Mouse (Mus musculus) cerebellum, postnatal 25 days (tissue): ENCODE results near the gene Rcn3.
A peak's percentile ranks its signal among the peaks of the same experiment; 100 is the strongest.
"Not testable (repeated sequence)": the region's sequence is repeated elsewhere in the genome, so short reads cannot be mapped to it uniquely, and the experiment has no call there.

Experiments
- DNase-seq, 2 experiments: peaks; one replicate each; pipeline ENCODE4 v3.0.0; 2021; ENCODE audit warnings: mixed read lengths in 2 of 2

Rcn3 gene

DNA sequence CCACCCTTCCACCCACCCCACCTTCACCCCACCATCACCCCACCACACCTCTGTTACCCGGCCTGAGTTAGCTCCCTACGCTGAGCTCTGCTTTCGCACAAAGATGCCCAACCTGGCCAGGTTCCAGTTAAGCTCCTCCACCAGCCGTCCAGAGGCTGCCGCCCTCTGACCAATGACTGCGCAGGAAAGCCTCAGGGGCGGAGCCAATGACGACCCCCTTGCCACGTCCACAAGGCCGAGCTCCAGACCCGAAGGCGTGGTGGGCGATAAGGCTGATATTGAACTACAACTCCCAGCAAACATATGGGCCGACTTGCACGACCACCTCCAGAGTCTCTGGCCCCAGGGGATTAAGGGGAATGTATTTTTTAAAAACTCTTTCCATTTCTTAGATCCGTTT, at the start of gene Rcn3:
Gene Rcn3, minus strand, starts transcription at position 174 of the 400 bp plus-strand sequence.
- DNase-seq: peak in 1 of 2 experiments; percentile 62

DNA sequence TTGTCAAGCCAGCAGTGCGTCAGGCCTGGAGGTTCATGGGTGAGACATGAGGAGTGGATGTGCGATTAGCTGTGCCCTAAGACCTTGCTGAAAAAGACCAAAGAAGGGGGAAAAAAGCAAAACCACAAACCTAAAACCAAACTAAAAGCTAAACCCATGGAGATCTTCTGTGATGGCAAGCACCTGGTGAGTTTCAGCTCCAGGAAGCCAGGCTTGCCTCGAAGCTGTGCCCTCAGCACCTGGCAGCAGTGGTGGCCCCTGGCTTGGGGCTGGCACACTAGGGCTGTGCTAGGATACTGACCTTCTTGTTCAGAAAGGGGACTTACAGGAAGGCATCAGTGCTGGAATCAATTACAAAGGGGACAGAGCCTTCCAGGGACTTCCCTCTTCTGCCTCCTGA, 49.3 kb upstream of the Rcn3 start:
- peak in 1 of 2 experiments; percentile 5 for DNase-seq

DNA sequence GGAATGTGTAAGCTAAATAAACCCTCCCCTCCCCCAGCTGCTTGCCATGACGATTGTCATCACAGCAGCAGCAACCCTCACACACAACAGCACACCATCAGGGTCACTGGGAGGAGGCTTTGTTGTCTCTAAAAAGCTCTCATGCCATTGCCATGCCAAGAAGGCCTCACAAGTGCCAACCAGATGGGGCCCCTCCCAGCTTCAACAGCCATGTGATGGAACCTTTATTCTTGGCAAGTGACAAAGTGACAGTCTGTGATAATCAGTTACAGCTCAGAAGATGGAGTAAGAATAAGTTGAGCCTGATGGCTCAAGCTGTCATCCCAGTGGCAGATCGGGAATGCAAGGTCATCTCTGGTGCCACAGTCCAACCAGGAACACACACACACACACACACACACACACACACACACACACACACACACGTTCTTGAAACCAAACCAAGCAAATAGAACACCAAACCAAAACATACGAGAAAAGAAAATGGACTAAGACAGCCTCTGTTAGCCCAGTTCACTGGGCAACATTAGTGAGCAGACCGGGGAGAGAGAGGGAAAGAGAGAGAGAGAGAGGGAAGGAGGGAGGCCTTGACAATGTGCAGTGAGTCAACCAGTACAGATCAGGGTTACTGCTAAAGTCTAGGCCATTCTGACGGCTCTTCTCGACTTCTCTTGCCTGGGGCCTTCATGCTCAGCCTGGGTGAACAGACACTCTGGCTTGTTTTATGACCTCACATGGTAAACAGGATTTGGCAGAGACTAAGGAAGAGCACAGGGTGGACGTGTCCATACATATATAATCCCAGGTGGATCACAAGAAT, 48.1 kb upstream of the Rcn3 start:
- peak in 1 of 2 experiments; percentile 9 for DNase-seq

DNA sequence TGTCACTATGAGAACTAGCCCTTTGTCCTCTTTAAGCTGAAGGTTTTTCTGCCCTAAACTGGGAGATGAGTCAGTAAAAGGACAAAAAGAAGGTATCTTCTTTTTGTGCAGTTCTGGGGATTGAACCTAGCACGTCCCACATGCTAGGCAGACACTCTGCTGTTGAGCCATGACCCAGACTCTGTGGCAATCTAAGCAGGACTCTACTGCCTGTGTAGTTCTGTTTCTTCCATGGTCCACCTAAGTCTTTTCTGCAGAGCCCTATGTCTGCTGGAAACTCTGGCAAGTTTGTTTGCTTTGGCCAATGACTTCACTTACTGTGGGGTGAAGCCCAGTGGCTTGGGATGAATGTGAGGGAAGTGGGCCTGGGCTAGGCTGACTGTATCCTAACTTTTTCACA, 46.4 kb upstream of the Rcn3 start:
- DNase-seq: no peak

DNA sequence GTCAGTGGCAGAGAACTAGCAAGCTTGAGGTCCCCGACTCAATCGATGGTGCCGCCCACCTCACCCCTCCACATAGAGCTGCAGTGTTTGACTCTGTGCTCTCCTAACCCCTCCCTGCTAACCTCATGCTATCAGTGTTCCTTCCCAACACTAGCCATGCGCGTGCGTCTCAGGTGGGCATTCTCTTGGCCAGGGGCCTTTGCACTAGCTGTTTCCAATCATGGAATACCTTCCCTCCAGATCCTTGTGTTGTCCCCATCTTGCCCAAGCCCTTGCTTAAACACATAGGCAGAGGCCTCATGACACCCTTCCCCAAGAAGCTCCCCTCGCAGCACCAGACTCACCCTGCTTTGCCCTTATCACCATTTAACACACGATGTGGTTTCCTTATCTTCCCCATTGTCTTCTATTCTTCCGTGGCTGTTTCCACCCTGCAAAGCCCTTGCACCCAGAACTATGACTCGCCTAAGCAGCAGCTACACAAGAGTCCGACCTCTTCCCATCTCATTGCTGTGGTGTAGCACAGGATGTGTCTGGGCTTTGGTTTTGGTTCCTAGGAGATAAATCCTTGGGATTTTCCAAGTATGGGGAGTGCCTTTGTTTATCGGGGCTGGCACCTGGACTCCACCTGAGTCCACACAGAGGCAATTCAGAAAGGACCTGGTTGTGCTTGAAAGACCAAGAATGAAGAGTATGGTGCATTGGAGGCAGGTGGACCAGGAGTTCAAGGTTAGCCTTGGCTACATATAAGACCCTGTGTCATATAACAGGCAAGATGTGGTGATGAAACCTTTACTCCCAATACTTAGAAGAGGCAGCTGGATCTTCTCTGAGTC, 45.4 kb upstream of the Rcn3 start:
- peak in 1 of 2 experiments; percentile 11 for DNase-seq

DNA sequence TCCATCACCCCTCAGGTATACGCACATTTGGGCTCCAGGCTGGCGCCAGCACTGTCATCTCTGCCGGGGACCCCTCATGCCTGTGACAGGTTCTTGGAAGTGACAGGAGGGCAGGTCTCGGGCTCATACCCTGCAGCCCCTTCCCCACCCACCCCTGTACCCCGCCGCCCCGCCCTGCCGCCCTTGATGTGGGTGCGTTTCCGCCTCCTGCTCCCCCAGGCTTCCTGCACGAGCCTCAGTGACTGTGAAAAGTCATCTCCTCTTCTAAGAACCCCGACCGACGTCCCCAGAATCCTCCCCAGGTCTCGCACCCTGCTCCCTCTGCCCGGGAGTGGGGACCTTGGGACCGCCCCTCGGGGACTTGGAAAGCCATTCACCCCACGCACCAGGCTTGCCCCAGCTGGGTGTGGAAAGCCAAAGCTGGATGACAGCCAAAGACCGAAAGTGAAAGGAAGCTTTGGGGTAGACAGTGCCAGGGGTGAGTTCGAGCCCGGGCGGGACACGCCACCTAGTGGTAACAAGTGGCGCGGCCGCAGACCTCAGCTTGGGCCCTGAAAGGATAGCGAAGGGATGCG, 44.1 kb upstream of the Rcn3 start, which contains the start of the genes Gm45713 and Flt3l:
Gene Gm45713, minus strand, starts transcription at position 239 of the 575 bp plus-strand sequence.
Gene Flt3l, minus strand, starts transcription at position 440 of the 575 bp plus-strand sequence.
- DNase-seq: peak; percentile 93 to 94

DNA sequence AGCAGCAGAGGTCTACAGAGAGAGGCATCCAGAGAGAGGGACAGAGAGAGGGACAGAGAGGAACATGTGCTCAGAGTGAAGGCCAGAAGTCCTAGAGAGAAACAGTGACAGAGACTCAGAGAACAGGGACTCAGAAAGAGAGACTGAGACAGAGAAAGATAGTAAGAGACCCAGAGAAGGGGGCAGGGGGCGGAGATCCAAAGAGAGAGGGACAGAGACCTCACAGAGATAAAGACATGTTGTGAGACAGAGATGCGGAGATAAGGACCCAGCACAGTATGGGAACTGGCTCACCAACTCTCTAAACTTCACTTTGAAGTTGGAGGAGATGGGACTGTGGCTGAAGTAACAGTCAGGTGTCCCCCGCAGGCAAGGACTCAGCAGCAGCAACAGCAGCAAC, 43.3 kb upstream of the Rcn3 start:
- DNase-seq: no peak

DNA sequence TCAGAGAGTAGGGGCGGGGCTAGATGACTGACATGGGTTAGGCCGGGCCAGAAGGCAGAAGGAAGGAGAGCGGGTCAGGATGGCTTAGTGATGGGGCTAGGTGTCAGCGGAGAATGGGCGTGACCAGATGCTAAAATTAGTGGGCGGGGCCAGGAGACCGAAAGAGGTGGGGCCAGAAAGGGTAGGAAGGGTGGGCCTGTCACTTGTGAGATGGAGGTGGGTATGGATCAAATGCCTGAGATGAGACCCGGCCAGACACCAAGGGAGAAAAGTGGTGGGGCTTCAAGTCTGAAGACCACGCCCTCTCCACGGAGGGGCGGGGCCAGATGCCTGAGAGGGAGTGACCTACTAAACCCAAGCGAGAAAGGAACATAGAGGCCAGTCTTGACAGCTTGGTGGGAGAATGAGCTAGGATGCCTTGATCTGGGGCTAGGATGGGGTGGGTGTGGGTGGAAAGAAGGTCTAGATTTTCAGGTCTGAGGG, 42.6 kb upstream of the Rcn3 start:
- peak in 1 of 2 experiments; percentile 36 for DNase-seq

DNA sequence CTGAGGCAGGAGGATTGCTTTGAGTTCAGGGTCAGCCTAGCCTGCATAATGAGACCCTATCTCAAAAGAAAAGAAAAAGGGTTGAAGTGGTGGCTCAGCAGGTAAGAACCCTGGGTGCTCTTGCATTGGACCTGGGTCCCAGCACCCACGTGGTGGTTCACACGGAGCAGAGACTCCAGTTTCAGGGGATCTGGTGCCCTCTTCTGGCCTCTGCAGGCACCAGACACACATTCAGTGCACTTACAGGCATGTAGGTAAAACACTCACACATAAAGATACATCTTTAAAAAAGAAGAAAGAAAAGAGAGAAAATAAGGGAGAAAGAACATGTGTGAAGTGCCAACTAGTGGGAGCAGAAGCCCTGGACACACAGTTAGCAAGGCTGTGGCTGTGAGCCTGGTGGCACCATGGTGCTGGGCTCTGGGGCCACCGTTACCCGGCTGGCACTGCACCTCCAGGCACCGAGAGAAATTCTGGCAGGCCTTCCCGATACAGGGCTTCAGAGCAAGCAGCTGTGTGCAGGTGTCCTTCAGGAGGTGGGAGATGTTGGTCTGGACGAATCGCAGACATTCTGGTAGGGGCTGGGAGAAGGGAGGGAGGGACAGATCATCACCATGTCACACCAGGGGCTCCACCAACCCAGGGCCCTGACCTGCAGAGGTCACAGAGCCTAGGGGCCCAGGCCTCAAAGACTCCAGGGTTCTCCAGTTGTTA, 41.6 kb upstream of the Rcn3 start:
- peak in 1 of 2 experiments; percentile 36 for DNase-seq

DNA sequence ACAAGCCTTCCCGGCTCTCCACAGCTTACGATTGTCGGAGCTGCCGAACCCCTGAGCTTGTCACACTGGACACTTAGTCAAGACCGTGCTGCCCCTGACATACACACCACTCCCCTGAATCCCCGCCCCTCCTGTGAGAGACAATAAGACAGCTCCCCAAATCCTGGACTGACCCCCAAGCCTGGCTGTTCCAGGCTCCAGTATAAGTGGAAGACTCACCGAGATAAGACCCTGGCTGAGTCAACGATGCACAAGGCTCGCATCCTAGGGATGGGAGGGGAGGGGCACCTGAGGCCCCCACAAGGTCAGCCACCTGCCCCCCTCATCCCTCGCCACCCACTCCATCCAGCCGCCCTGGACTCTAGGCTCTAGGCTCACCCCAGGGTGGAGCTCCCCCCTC, 39.8 kb upstream of the Rcn3 start:
- DNase-seq: no peak

DNA sequence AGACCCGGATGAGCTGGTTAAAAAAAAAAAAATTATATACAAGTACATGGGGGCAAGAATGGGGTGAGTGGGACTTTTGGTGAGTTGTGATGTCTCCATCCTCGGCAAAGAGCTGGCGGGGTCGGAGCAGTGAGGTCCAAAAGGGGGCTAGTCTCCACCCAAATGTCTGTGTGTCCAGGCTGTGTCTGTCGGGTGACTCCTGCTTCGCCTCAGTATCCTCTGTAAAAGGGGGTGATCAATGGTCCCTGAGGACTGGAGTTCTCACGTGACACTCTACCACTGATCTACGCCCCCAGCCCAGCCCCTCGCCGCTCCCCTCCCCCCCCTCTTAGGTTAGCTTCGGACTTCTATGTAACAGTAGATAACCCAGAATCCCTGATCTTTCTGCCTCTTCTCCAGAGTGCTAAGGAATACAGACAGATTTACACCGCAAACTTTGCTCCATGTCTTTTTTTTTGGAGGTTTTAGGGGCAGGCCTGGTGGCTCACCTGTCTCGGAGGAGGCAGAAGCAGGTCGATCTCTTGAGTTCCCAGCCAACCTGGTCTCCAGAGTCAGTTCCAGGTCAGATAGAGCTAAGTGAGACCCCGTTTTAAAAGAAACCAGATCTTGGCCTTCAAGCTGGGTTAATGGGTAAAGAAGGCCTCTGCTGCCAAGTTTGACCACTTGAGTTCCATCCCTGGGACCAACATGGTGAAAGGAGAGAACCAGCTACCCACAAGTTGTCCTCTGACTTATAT, 37.9 kb upstream of the Rcn3 start:
- peak in 1 of 2 experiments; percentile 9 for DNase-seq

DNA sequence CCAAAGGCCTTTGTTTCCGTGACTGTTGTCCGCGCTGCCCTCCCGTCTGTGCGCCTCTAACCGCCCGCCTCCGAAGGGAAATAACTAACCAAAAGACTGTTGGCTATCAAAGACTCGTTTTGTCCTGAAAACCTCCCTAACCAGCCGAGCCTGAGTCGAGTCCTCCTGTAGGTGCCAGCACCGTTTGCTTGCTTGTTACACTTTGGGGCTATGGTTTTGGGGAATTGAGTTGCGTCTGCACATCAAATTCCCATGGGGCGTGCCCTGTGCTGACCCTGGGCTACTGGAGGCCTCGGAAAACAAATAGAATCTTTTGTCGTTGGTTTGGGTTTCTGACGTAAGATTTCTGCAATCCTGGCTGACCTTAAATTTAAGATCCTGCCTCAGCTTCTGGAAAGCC, 37.3 kb upstream of the Rcn3 start:
- DNase-seq: no peak

DNA sequence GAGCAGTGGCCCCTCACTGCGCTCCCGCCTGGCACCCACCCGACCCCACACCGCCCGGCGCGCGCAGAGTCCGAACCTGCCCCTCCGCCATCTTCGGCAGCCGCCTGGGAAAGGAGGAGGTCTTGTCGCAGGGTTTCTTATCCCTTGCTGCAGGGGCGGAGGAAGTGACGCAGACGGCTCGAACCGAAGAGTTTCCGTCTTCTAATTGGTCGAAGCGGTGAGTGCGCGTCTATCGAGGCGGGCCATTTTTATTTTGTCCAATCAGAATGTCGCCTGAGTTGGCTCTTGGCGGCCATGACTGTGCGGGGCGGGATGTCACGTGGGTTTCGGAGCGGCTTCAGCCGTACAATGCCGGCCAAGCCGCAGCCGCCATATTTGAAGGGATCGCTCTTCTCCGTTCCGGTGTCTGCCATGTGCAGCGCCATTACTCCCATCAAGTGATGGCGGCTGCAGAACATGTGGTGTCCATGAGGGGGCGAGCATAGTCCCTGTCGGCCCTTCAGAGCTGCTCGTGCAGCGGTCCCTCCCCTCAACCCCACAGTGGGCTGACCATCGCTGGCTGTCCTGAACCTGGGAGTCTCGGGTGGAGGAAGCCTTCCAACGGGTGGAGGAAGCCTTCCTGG, 36.7 kb upstream of the Rcn3 start, which contains the start of gene Rpl13a:
Gene Rpl13a, minus strand, starts transcription at position 138 of the 623 bp plus-strand sequence.
- peak; percentile 98 for DNase-seq

DNA sequence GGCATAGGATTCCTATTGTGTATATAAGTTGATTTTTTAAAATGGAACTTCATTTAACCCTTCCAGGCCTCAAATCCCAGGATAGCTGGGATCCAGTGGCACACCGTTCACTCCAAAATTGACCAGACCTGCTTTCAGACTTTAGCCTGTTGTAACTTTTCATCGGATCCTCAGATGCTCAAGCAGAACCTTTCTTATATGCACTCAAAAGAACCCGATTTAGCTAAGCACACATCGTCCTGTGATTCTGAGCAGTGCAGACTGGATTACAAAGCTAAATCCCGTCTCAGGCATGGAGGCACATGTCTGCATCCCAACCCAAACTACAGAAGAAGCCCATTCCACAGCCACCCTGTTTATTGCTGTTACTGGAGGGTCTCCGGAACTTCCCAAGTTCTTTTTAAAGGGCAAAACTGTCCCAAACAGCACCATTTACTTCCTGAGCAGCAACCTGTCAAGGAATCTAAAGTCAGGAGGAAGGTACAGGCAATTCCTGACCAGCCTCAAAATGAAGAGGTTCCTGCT, 35.7 kb upstream of the Rcn3 start:
- no peak for DNase-seq

DNA sequence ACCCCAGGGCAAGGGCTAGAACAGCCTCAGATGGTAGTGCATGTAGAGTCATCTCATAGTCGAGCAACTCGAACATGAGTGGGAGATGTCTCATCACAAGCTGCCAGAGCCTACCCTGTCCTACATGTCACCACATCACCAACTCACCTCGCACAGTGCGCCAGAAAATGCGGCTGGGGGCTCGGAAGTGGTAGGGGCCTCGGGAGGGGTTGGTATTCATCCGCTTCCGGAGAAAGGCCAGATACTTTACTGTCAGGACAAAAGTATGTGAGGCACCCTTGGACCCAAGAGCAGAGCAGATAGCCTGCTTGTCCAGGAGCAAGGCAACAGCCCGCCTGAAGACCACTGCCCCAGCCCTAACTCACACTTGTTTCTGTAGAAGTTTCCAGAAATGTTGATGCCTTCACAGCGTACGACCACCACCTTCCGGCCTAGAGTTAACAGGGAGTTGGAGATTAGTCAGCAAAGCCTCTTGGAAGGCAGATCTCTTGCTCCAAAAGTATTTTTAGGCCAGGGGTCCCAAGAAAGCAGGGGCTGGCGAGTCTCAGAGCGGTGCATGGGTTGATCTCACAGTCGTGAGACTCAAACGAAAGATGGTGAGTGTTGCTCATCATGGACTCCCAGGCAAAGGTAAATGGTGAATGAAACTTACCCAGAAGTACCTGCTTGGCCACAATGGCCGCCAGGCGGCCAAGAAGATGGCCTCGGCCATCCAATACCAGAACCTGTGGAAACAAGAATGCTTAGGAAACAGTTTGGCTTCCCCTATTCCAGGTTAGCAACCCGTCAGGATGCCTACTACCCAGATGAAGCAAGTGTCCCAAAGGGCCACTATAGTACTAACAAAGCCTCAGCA, 35.1 kb upstream of the Rcn3 start:
- DNase-seq: no peak

DNA sequence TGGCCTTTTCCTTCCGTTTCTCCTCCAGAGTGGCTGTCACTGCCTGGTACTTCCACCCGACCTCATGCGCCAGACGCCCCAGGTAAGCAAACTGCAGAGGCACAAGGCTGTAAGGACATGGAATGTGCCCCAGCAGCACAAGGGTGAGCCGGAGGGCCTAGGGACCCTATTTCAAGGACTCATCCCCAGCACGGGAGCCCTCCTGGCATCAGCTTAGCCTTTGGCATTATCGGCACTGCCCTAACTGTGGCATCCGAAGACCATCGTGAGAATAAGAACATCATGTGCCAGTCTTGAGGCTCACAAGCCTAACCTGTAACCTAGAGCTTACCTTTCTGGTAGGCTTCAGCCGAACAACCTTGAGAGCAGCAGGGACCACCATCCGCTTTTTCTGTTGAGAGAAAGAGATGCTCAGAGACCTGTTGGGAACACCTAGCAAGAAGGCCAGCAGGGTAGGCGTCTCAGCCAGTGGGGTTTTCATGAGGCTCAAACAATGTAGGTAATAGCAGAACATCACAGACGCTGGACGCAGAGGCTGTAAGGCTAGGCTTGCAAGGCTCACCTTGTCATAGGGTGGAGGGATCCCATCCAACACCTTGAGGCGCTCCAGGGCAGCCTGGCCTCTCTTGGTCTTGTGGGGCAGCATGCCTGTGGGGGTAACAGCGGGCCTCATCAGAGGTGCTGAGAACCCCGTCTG, 34.3 kb upstream of the Rcn3 start:
- no peak for DNase-seq

DNA sequence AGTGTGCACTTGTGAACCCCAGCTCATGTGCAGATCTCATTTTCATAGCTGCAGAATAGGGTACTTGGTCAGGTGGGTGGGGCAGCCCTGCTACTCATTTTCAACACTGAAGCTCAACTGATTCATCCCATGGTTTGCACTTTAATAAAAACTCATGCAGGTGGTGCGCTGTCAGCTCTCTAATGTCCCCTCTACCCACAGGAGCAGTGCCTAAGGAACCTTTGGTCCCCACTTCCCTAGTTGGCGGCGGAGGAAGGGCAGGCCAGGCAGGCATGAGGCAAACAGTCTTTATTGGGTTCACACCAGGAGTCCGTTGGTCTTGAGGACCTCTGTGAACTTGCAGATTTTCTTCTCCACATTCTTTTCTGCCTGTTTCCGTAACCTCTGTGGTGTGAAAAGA, 33.6 kb upstream of the Rcn3 start:
- not testable (repeated sequence) for DNase-seq

DNA sequence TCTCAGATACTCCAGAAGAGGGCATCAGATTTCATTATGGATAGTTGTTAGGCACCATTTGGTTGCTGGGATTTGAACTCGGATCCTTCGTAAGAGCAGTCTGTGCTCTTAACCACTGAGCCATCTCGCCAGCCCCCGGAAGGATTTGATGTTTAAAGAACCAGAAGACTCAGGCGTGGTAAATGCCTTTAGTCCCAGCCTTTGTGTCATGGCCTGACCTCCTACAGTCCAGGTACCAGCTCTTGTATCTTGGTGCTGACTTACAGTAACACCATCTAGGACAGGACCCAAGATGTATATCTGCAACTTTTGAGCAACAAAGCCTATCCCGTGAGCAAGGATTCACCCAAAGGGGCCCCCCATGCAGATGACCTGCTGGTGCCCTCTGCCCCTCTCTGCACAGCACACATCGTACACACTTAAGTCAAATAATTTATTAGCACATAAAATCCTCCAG, 33.2 kb upstream of the Rcn3 start:
- no peak for DNase-seq
